Mouse (Mus musculus) inflammation-experienced regulatory T-cells, adult 16 weeks (primary cell): ENCODE results near the gene Vmn1r56. TPM values are rescaled to one million over a fixed set of nuclear protein-coding genes. Genes with fewer than 3 reads are reported as not detected.

Experiments
- polyA plus RNA-seq: library from polyadenylated mRNA; unstranded; fragments of 100-300 nt; shearing (Covaris generic); gene quantifications from one replicate; pipeline ENCODE4 v1.2.1, GENCODE M21; 2017

Vmn1r56 gene
- not detected for polyA plus RNA-seq

DNA sequence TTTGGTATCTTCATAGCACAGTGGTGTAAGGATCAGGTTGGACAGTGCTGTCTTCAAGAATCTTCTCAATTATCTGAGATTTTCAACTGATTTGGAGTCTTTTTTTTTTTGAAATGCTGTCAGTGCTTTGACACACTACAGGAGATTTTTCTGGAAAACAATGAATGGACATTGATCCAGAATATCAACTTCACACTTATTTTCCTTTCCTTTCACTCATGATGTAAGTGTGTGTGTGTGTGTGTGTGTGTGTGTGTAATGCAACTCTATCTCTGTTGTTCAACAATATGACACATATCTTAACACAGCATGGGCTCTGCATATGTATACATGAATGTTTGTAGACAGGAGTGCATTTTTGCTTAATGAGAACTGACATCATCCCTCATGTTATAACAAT, at the start of gene Vmn1r56:
Gene Vmn1r56, minus strand, starts transcription at position 101 of the 400 bp plus-strand sequence.

DNA sequence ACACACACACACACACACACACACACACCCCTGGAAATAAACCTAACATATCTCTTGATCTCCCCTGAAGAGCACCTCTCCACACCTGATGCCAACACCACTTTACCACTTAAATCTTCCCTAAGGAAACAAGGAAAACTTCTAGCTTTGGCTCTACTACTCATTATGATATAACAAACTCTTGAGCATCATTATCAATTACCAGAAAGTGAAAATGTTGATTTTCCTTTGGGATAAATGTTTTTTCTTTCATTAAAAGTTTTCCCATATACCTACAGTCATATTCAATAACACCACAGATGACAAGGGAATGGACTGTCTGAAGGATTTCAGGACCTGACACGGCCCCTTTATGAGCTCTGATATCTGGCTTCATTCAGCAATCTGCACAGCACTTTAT, 21.6 kb upstream of the Vmn1r56 start, which contains the start of gene Vmn1r57:
Gene Vmn1r57, plus strand, starts transcription at position 301 of the 400 bp plus-strand sequence.

DNA sequence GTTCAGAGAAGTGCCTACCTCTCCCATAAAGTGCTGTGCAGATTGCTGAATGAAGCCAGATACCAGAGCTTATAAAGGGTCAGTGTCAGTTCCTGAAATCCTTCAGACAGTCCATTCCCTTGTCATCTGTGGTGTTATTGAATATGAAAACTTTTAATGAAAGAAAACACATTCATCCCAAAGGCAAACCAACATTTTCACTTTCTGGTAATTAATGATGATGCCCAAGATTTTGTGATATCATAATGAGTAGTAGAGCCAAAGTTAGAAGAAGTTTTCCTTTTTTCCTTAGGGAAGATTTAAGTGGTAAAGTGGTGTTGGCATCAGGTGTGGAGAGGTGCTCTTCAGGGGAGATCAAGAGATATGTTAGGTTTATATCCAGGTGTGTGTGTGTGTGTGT, 47.0 kb downstream of the Vmn1r56 start, which contains the start of gene Vmn1r55:
Gene Vmn1r55, minus strand, starts transcription at position 101 of the 400 bp plus-strand sequence.

Other genes with a start within 250 kb of the Vmn1r56 start
- gene Sbk2, start 232.3 kb downstream of the Vmn1r56 start, polyA plus RNA-seq: 0.17 TPM
- gene Sbk3, start 225.6 kb downstream of the Vmn1r56 start, polyA plus RNA-seq: not detected
- gene Zfp579, start 200.6 kb downstream of the Vmn1r56 start, polyA plus RNA-seq: 17.6 TPM
- 36.2 TPM for gene Zfp524, start 182.3 kb downstream of the Vmn1r56 start, polyA plus RNA-seq
- gene Fiz1, start 182.1 kb downstream of the Vmn1r56 start, polyA plus RNA-seq: 45.0 TPM
- gene Gm44973, start 181.3 kb downstream of the Vmn1r56 start, polyA plus RNA-seq: 10.5 TPM
- 12.2 TPM for gene Zfp865, start 176.4 kb downstream of the Vmn1r56 start, polyA plus RNA-seq
- gene Ccdc106, start 176.2 kb downstream of the Vmn1r56 start, polyA plus RNA-seq: not detected
- gene 4632433K11Rik, start 162.6 kb downstream of the Vmn1r56 start, polyA plus RNA-seq: not detected
- gene Zfp784, start 158.3 kb downstream of the Vmn1r56 start, polyA plus RNA-seq: 4.6 TPM
- gene Zfp580, start 145.2 kb downstream of the Vmn1r56 start, polyA plus RNA-seq: 2.0 TPM
- 109 TPM for gene U2af2, start 134.6 kb downstream of the Vmn1r56 start, polyA plus RNA-seq
- 12.8 TPM for gene Epn1, start 116.5 kb downstream of the Vmn1r56 start, polyA plus RNA-seq
- not detected for gene Rfpl4, start 79.8 kb downstream of the Vmn1r56 start, polyA plus RNA-seq
- gene Rasl2-9, start 70.8 kb downstream of the Vmn1r56 start, polyA plus RNA-seq: not detected
- 0.12 TPM for gene Vmn1r55, start 47.1 kb downstream of the Vmn1r56 start, polyA plus RNA-seq
- not detected for gene Vmn1r57, start 21.7 kb upstream of the Vmn1r56 start, polyA plus RNA-seq
- gene Gm5065, start 153.8 kb upstream of the Vmn1r56 start, polyA plus RNA-seq: not detected
- gene Nlrp2, start 154.3 kb upstream of the Vmn1r56 start, polyA plus RNA-seq: not detected
- gene Vmn1r58, start 216.6 kb upstream of the Vmn1r56 start, polyA plus RNA-seq: not detected